Mouse (Mus musculus) adrenal gland, adult 2 months (tissue): ENCODE measurements around the gene Ifi27. TPM values are rescaled to one million over a fixed set of nuclear protein-coding genes. Genes with fewer than 3 reads are reported as not detected.
"Not testable (repeated sequence)": the region's sequence is repeated elsewhere in the genome, so short reads cannot be mapped to it uniquely, and the experiment has no call there.

Source experiments
- DNase-seq: peaks from one replicate; pipeline ENCODE4 v3.0.0; 2021
- long read RNA-seq: library from polyadenylated mRNA; stranded (forward); transcript quantifications from one replicate; pipeline ENCODE4 v2.0.0, GENCODE M21; 2021
- polyA plus RNA-seq: library from polyadenylated mRNA; depleted of rRNA; stranded (reverse); fragments of >200 nt; gene quantifications from 2 replicates; pipeline ENCODE4 v1.2.3, GENCODE M21; 2012; rRNA removed
- total RNA-seq, 2 experiments: library from RNA; stranded (reverse); gene quantifications; 2 replicates each; pipeline ENCODE4 v1.2.3; 2021

The Ifi27 gene
- total RNA-seq = 1,000 to 10,000 TPM in 1 of 2 experiments, 100 to 1,000 TPM in 1; 923 to 1,715 TPM
- polyA plus RNA-seq = 1,448 and 1,459 TPM in 2 replicates
- long read RNA-seq, transcript Ifi27-201 (6 exons, 889 nt) = minor isoform, 324 of 904 reads
- long read RNA-seq, transcript Ifi27-205 (7 exons, 977 nt) = major isoform, 453 of 904 reads
- long read RNA-seq, partial matches to known transcripts = 28 of 904 reads
- long read RNA-seq, other reads (novel, unspliced or antisense) = 92 of 904 reads

DNA sequence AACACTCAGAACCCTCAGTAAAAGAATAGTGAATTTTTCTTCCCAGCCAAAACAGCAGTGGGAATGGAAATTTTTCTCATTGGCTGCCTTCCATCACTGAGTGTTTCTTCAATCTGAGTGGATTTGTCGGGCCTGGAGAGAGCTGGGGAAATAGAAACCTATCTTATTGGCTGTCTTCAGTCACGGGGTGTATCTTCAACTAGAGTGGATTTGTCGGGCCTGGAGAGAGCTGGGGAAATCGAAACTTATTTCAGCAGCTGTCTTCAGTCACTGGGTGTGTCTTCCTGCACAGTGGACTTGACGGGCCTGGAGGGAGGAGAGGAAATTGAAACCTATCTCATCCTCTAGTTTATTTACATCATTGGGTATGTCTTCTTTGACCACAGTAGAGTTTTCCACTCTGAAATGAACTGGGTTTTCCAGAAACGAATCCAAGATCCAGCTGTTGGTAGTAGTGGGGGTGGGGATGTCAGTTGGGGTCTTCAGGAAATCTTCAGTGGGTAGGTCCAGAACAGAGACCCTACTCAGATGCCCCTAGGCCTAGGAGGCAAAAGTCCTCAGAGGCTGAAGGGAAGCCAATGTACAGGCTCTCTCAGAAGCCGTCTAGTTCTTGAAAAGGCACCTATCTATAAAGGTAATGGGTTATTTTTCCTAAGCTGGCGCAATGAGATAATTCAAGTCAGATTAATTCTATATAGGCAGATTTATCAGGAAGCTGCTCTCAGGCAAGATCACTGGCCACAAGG, at the start of gene Ifi27:
Gene Ifi27 (plus strand): TSS at position 226 of the 746 bp plus-strand sequence.
- peak; percentile 90 for DNase-seq

DNA sequence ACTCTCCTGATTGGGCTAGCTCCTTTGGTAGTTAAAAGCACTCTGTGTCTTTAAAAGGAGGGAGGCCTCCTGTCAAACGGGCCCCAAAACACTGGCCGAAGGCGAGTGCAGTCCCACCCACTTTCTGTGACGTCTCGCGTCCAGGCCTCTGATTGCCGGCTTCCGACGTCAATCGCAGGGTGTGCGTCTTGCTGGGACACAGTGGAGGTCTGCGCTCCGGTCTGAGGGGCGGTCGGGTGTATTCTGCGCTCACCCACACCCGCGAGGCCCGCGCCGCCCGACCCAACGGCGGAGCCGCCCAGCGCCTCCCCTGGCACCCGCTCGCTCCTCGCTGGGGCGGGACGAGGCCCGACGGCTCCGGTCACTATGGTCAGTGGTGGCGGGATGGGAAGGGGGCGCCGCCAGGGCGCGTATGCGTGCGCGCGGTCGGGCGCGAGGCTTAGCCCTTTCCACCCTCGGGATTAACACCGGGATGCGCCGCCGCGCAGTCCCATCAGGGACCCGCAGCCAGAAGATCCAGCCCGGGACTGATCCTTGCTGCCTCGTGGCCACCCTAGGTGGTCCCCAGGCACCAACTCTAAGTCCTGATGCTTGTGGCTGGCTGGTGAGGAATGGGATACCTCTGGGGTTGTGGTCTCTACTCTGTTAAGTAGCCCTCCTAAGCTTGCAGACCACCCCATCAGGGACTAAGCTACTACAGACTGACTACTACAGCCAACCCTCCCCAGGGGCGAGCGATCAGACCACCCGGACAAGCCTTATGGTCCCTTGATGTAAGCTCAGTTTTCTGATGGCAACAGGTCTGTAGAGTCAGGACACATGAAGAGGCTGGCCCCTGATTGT, 45.3 kb upstream of the Ifi27 start, which contains the start of gene Otub2:
Gene Otub2 (plus strand): TSS at position 178 of the 843 bp plus-strand sequence.
- DNase-seq = peak; percentile 98

DNA sequence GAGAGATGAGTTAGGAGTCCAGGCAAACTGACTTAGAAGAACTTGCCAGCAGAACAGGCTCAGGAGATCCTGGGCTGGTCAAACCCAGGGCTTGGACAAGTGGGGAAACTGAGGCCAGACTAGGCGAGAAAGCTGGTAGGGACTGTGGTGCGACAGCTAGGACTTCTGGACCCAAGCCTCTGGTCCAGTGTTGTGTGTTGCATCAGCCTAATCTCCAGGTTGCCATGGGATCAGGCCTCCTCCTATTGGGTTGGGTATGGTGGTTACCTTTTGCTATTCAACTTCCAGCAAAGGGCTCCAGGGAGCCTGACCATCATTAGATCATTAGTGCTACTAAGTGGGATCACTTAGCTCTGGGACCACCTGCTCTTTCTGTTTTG, 44.7 kb upstream of the Ifi27 start:
- no peak for DNase-seq

DNA sequence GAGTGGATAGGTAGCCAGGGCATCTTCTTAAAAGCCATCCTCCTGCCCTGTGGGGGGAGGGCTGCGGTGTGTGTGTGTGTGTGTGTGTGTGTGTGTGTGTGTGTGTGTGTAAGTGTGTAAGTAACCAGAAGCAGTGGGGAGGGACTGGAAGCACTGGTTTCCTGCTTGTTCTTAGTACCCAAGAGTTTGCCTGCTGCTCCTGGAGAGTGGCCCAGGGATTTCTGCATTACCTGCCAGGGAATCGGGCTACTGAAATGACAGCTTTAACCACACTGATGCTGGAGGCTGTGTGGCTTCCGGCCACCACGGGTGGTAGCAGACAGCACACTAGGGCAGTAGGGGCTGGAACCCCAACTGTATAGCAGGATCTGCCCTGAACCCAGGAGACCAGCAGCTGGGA, 44.0 kb upstream of the Ifi27 start:
- DNase-seq = no peak

DNA sequence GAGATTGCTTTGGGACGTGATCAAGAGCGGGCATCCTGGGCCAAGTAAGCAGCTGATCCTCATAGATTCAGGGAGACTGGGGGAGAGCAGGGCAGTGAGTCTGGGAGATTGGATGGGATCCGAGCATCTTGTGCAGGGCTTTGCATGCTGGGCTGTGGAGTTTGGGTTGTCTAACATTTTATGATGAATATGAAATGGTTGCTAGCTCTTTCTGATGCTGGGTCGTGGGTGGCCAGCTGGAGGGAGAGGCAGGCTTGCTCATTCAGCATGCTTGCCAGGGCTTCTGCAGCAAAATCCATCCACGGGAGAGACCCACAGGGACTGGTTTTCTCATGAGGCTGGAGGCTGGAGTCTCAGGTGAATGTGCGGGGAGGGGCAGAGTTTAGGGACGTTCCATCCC, 42.9 kb upstream of the Ifi27 start:
- no peak for DNase-seq

DNA sequence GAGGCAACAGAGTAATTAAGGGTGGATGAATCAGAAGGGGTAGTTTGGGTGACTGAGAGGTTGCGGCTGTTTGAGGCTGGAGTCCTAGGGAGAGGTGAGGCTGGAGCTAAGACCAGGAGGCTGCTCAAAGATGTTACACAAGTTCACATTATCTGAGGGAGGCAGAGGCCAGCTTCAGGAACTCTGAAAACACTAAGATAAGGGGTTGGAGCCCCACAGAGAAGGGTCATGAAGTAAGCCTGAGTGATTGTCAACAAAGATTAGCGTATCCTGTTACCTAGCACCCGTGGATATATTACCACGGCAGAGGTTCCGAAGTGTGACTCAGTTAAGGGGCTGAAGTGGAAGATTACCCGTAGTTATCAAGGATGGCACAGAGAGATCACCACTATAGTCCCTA, 40.5 kb upstream of the Ifi27 start:
- no peak for DNase-seq

DNA sequence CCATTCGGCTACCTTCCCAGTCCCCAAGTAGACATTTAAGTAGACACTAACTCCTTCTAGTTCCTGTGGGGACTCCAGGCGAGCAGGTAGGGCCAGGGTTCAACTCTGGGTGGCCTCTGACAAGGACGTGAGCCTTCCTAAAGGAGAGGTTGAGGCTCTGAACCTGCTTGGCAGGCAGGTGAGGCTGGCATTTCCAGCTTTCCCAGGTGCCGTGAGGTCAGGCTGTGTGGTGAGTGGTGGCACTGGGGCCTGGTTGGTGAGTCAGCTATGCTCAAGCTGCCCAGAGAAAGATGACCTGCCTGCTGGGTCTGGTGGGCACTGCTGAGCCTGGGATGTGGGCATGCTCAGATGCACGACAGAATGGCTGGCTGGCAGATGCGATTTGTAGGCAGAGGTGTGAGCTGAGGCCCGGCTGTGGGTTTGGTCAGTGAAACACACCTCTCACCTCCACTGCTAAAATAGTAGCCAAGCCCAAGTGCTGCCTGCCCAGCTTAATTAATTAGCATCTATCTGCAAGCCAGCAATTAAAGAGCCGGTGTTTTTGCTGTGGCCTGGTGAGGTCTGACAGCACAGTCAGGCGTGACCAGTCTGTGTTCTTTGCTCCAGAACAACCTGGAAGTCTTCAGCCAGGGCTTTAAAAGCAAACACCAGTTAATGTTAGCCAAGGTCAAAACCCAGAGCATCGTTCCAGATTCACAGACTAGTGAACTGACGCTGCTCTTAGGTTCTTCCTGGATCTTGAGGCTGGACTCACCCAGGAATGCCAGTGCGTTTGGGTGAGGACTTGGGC, 38.3 kb upstream of the Ifi27 start:
- no peak for DNase-seq

DNA sequence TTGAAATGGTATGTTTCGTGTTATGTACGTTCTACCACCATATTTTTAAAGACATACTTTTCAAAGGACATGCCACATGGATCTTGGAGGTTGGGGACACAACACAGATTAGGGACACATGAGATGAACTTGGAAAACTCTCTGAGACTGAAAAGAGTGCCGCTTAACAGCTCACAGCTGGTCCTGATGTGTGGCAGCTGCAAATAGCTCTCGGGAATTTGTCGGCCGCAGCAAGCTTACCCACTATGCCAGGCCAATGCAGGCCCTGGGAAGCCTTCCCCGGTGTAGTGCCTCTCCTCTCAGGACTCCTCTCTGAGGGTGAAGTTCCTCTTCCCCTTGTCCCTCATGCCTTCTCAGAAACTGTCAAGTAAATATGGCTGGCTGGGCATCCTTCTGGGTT, 37.3 kb upstream of the Ifi27 start:
- no peak for DNase-seq

DNA sequence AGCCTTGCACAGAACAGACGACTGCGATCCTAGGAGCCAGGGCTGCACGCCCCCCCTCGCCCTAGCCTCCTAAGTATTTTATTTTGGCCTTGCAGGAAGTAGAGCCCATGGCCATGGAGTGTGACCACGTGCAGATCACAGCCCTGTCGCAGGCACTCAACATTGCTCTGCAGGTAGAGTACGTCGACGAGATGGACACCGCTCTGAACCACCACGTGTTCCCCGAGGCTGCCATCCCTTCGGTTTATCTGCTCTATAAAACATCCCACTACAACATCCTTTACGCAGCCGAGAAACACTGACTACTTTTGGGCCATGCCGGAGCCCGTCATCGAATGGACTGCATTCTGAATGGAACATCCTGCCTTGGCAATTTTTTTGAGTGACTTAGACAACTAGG, 29.9 kb upstream of the Ifi27 start:
- DNase-seq = no peak

DNA sequence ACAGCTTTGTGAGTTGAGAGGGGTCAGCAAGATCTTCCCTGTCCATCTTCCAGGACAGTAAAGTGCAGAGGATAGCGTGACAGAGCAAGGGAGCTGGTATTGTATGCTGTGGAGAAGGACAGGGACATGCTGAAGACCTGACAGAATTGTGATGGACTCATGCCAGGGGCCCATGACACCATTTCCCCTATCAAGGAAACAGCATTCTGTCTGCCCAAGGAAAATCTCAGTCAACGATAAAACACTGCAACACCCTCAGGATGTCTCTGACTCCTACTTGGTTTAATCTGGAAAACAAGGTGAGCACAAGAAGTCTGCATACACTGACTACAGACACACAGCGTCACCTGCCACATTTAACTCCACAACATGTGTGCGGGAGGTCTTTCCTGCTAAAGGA, 26.3 kb upstream of the Ifi27 start, which contains the start of gene 9330161L09Rik:
Gene 9330161L09Rik (minus strand): TSS at position 101 of the 400 bp plus-strand sequence.
- no peak for DNase-seq

DNA sequence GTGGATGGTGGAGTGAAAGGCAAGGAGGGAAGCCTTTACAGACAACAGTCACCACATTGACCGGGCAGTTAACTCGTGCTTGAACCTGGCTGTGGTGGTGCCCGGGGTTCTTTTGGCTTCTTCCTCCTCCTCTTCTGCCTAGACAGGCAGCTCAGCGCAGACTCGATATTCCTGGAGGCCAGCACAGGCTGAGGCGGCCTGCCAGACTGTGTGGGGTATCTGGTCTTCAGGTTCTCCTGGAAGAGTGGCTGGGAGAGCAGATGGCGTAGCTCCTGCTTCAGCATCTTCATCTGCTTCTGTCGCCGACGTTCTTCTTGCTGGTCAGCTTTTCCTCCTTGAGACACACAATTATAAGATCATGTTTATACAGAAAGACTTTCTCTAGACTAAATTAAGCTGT, 25.9 kb upstream of the Ifi27 start:
- no peak for DNase-seq

DNA sequence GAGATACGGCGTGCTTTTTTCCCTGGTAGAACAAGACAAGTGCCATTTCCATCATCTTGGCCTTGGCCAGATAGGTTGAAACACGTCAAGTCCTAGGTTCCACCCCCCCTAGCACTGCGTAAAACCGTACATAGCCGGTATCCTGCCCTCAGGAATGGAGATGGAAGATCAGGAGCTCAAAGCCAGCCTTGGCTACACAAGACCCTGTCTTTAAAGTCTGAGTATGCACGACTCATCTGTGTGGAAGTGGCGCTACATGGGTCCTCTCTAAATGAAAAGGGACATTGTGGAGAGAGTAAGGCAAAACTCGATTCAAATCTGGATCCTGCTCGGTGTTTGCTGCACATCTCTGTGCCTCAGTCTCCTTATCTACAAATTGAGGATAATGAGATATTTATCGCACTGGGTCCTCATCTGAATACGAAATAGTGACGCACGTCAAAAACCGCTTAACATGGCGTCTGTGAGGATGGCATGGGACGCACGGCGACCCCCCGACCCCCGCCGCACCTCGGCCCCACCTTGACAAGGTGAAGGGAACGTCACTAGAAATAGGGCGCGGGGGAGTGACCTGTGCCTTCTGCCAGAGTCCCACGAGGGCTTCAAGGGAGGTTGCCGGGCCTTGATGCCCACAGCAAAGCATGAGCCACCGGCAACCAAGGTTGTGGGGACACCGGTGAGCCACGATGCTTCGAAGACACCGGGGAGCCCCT, 8.8 kb upstream of the Ifi27 start:
- DNase-seq = no peak

DNA sequence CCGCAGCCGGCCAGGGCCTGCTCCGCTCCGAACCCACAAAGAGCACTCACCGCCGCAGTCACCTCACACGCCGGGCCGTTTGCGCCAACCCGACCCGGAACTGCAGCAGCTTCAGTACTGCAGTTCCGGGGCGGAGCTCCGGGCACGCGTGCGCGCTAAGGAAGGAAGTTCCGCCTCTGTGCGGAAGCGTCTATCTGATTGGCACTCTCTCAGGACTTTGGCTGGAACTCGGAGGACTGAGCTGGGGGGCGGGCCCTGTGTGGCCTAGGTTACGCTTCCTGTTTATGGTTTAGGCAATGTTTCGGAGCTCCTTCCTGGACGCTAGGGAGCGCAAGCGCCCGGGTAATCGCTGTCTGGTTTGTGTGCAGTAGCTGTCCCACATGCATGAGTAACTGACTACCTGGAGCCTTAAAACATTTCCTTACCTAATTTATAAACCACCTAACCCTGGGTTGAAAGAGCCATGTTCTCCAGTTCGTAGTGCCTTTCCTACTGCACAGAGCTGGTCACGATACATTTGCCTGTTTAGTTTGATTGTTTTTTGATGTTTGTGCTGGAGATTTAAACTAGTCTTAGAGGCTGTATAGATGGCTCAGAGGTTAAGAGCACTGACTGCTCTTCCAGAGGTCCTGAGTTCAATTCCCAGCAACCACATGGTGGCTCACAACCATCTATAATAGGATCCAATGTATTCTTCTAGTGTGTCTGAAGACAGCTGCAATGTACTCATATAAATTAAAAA, 8.1 kb upstream of the Ifi27 start, which contains the start of gene Ddx24:
Gene Ddx24 (minus strand): TSS at position 102 of the 742 bp plus-strand sequence.
- DNase-seq = peak; percentile 99

DNA sequence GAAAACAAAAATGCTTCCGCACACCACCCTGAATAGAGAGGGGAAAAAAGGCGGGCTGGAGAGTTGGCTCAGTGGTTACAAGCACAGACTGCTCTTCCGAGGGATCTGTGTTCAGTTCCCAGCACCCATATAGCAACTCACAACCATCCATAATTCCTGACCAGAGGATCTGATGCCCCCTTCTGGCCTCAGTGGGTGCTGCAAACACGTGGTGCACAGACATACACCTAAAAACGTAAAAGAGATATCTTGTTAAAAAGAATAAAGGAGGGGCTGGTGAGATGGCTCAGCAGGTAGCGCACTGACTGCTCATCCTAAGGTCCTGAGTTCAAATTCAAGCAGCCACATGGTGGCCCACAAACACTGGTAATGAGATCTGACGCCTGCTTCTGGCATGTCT, 7.3 kb upstream of the Ifi27 start:
- DNase-seq = no peak

DNA sequence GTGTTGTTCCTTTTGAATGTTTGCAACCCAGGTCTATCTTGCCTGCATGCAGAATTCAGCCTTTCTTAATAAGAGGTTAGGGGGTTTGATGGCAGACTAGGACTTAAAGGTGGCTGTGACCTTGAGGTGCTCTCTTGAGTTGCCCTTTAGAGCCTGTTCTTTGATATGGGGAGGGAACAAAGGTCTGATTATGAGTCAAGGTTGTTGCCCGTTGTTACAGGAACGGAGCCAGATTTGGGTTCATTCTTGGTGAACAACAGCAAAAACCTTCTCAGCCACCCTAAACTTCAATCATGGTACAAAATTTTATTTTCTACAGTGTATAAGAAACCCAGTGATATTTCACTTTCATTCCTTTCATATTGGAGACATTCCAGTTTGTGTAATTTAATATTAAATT, 581 bp upstream of the Ifi27 start:
- DNase-seq = peak; percentile 77

DNA sequence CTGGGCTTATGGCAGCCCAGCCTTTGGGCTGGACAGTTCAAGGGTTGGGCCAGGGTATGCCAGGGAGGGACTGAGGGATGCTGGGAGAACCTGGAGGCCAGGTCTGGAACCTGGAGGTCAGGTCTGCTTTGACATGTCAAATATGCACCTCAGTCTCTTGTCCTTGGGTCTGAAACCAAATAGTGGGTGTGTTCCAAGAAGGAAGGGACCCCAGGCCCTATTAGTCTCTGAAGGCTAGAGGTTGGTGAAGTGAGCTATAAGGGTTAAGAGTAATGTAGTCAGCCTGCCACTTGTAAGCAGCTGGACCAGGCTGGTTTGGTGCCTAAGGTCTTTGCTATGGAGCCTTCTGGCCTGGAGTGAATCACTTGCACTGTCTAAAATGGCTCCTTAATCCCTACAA, 850 bp downstream of the Ifi27 start:
- no peak for DNase-seq

DNA sequence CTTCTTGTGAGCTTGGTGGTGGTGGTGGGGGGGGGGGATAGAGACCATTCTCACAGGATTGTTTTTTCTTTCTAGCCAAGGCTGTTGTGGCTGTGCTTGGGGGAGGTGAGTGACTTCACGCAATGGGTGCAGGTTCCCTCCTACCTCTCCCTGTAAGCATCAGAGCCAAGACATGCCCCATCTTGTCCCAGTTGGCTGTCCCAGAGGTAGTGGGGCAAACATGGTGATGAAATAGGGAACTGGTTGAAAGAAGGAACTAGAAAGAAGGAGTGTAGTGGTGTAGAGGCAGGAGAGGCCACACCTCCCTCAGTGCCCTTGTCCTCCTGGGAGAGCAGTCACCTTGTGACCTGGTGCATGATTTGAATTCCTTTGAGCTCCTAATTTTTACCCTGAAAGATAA, 3.6 kb downstream of the Ifi27 start:
- peak; percentile 40 for DNase-seq

DNA sequence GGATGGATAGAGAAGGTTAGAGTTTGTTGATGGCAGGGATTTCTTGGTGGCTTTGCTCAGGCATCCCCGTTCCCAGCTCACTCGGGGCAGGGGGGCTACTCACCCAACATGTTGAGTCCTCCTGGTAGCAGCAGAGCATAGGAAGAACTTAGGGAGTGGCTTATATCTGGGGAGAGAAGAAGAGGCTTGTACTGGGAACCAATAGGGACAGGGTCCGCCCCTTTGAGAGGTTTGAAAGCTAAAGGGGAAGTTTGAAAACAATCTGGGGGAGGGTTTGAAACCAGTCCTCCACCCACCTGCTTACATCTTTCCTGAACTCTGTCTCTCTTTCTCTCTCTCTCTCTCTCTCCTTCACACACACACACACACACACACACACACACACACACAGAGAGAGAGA, 9.5 kb downstream of the Ifi27 start, which contains the start of gene Ifi27l2a:
Gene Ifi27l2a (minus strand): TSS at position 157 of the 400 bp plus-strand sequence.
- no peak for DNase-seq

DNA sequence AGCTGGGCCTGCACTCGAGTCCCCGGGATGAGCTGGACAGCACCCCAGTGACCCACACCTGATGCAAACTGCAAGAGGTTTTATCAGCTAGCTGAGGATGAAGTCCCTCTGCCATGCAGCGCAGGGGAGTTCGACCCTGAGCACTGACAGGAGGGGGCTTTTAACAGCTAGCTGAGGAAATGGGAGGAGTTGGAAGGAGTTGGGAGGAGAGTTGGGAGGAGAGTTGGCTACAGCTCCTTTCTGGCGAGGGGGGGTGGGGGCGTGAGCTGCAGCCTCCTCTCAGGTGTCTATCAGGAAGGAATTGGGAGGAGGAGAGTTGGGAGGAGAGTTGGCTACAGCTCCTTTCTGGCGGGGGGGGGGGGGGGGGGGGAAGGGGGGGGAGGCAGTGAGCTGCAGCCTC, 10.2 kb downstream of the Ifi27 start:
- DNase-seq = not testable (repeated sequence)

DNA sequence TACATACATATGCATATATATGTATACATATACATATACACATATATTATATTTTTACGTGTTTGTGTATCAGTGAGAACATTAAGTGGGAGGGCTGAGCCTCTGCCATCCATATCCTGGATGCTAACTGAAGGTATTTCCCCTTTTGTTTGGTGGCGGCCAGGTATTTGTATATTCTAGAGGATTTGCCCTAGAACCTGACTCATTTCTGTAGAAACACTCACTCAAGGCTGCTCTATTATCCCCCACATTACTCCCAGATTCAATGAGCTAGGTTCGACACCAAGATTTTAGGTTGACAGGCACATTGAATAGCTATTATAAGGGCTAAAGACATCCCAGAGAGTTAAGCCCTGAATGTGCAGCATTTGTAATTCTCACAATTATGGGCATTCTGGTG, 11.0 kb downstream of the Ifi27 start:
- DNase-seq = no peak
